Mouse (Mus musculus): ENCODE measurements at regions not wholly inside any gene's neighbourhood (a gene's known extent, or its start where the extent isn't known, plus 50 kb on each side); places are given as distances from the start of the nearest gene placed in this dataset.

DNA sequence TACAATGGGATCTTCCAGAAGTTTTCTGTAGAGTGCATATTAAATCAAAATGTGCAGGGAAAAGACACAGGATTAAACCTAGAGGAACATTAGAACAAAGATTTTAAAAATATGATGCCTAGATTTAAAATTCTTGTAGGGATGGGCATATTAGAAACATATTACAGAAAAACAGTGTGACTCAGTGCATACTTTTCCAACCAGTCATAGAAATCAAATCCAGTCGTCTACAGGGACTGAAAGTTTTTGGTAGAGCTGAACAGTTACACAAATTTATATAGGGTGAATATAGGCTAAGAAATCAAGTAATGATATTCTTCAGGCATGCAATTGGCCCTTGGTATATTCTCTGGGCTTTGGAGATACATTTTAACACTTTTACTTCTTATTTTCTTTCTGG, 845.3 kb upstream of the Rgs18 start:
- Histone ChIP-seq H3ac (ENCODE audit: control insufficient read depth, insufficient read length) (no peak overlapping the region), H3K4me2 (ENCODE audit: low read depth) (no peak overlapping the region), H3K4me3 (no peak overlapping the region), H3K79me2 (ENCODE audit: control insufficient read depth, insufficient read depth) (no peaks in the 10 kb centered on the region), H3K36me3 (ENCODE audit: control insufficient read depth, insufficient read depth) (no peaks in the 10 kb centered on the region), H3K27me3 (ENCODE audit: control insufficient read depth, insufficient read depth, insufficient read length) (no peaks in the 10 kb centered on the region)
- TF ChIP-seq MYOG (IDR thresholded peaks at IDR 0.05; ENCODE audit: control insufficient read depth in 1 of 3, insufficient read depth in 1 of 3, insufficient read length in 2 of 3, low read depth in 2 of 3) (no peak), MYOD1 (IDR thresholded peaks at IDR 0.05; ENCODE audit: control insufficient read depth in 1 of 3, insufficient read length in 2 of 3, low read depth in 2 of 3) (no peak), TCF12 (IDR thresholded peaks at IDR 0.05; ENCODE audit: insufficient read depth, poor library complexity, severe bottlenecking) (no peak), TCF3 (IDR thresholded peaks at IDR 0.05; ENCODE audit: insufficient read length, low read depth) (no peak), USF1 (IDR thresholded peaks at IDR 0.05; ENCODE audit: low read depth) (no peak), MAX (IDR thresholded peaks at IDR 0.05; ENCODE audit: low read depth) (no peak), REST (IDR thresholded peaks at IDR 0.05; ENCODE audit: insufficient read depth, insufficient read length) (no peak), SRF (IDR thresholded peaks at IDR 0.05; ENCODE audit: control insufficient read depth, insufficient read length, low read depth) (no peak), E2F4 (IDR thresholded peaks at IDR 0.05; ENCODE audit: insufficient read depth) (no peak), POLR2AphosphoS2 (IDR thresholded peaks at IDR 0.05; ENCODE audit: insufficient read length, low read depth) (no peak), POLR2A (IDR thresholded peaks at IDR 0.05; ENCODE audit: insufficient read length, low read depth) (no peak), CEBPB (IDR thresholded peaks at IDR 0.05; ENCODE audit: insufficient read depth, poor library complexity, severe bottlenecking) (no peak)

GRCm38 (mm10) chr1:145614326-145614725, 839.1 kb upstream of the Rgs18 start:
- Histone ChIP-seq H3K4me3 (no peak overlapping the region), H3ac (ENCODE audit: control insufficient read depth, insufficient read length) (no peak overlapping the region), H3K4me2 (ENCODE audit: low read depth) (peak overlapping the region; percentile 43), H3K79me2 (ENCODE audit: control insufficient read depth, insufficient read depth) (no peaks in the 10 kb centered on the region), H3K36me3 (ENCODE audit: control insufficient read depth, insufficient read depth) (no peaks in the 10 kb centered on the region), H3K27me3 (ENCODE audit: control insufficient read depth, insufficient read depth, insufficient read length) (no peaks in the 10 kb centered on the region)
- no peak for TF ChIP-seq MAX (IDR thresholded peaks at IDR 0.05; ENCODE audit: low read depth)
- TF ChIP-seq TCF12 (IDR thresholded peaks at IDR 0.05; ENCODE audit: insufficient read depth, poor library complexity, severe bottlenecking): no peak
- TF ChIP-seq USF1 (IDR thresholded peaks at IDR 0.05; ENCODE audit: low read depth): no peak
- TF ChIP-seq POLR2AphosphoS2 (IDR thresholded peaks at IDR 0.05; ENCODE audit: insufficient read length, low read depth): no peak
- no peak for TF ChIP-seq E2F4 (IDR thresholded peaks at IDR 0.05; ENCODE audit: insufficient read depth)
- TF ChIP-seq SRF (IDR thresholded peaks at IDR 0.05; ENCODE audit: control insufficient read depth, insufficient read length, low read depth): no peak
- TF ChIP-seq CEBPB (IDR thresholded peaks at IDR 0.05; ENCODE audit: insufficient read depth, poor library complexity, severe bottlenecking): no peak
- no peak for TF ChIP-seq REST (IDR thresholded peaks at IDR 0.05; ENCODE audit: insufficient read depth, insufficient read length)
- no peak for TF ChIP-seq MYOG (IDR thresholded peaks at IDR 0.05; ENCODE audit: control insufficient read depth in 1 of 3, insufficient read depth in 1 of 3, insufficient read length in 2 of 3, low read depth in 2 of 3)
- no peak for TF ChIP-seq TCF3 (IDR thresholded peaks at IDR 0.05; ENCODE audit: insufficient read length, low read depth)
- TF ChIP-seq MYOD1 (IDR thresholded peaks at IDR 0.05; ENCODE audit: control insufficient read depth in 1 of 3, insufficient read length in 2 of 3, low read depth in 2 of 3): no peak
- no peak for TF ChIP-seq POLR2A (IDR thresholded peaks at IDR 0.05; ENCODE audit: insufficient read length, low read depth)

DNA sequence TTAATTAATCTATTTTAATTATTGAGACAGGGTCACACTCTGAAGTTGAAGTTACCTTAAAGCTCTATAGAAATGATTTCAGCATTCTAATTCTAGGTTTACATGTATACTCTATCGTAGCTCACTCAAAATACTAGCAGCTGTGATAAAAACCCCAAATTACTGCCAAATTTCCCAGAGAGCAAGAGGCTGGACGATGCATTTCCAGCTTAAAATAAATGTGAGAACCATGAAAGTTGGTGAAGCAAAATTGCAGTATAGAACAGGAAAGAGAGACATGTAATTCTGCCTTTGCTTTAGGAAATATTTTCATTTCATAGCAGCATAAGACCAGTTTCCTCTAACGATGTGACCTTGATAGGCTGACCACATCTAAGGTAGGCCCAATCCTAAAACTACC, 821.7 kb upstream of the Rgs18 start:
- H3K4me2 ChIP-seq (ENCODE audit: low read depth): no peak overlapping the region
- no peaks in the 10 kb centered on the region for H3K79me2 ChIP-seq (ENCODE audit: control insufficient read depth, insufficient read depth)
- H3K4me3 ChIP-seq: no peak overlapping the region
- no peak overlapping the region for H3ac ChIP-seq (ENCODE audit: control insufficient read depth, insufficient read length)
- TF ChIP-seq TCF12 (IDR thresholded peaks at IDR 0.05; ENCODE audit: insufficient read depth, poor library complexity, severe bottlenecking) (no peak), USF1 (IDR thresholded peaks at IDR 0.05; ENCODE audit: low read depth) (no peak), TCF3 (IDR thresholded peaks at IDR 0.05; ENCODE audit: insufficient read length, low read depth) (no peak), MYOG (IDR thresholded peaks at IDR 0.05; ENCODE audit: control insufficient read depth in 1 of 3, insufficient read depth in 1 of 3, insufficient read length in 2 of 3, low read depth in 2 of 3) (no peak), SRF (IDR thresholded peaks at IDR 0.05; ENCODE audit: control insufficient read depth, insufficient read length, low read depth) (no peak), POLR2A (IDR thresholded peaks at IDR 0.05; ENCODE audit: insufficient read length, low read depth) (no peak)
- no peaks in the 10 kb centered on the region for H3K27me3 ChIP-seq (ENCODE audit: control insufficient read depth, insufficient read depth, insufficient read length)
- no peaks in the 10 kb centered on the region for H3K36me3 ChIP-seq (ENCODE audit: control insufficient read depth, insufficient read depth)

DNA sequence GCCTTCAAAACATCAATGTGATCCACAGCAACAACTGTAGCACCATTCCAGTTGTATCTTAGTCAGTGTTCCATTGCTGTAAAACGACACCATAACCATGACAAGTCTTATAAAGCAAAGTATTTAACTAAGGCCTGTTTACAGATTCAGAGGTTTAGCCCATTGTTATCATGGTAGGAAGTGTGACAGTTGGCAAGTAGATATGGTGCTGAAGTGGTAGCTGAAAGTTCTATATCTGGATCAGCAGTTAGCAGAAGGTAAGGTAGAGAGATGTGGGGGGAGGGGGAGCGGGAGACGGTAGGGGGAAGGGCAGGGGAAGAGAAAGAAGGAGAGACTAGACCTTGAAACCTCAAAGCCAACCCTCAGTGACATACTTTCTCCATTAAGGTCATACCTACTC, 804.2 kb upstream of the Rgs18 start:
- TF ChIP-seq REST (IDR thresholded peaks at IDR 0.05; ENCODE audit: insufficient read depth, insufficient read length): no peak
- no peak for TF ChIP-seq E2F4 (IDR thresholded peaks at IDR 0.05; ENCODE audit: insufficient read depth)
- no peak for TF ChIP-seq MAX (IDR thresholded peaks at IDR 0.05; ENCODE audit: low read depth)
- no peak for TF ChIP-seq SRF (IDR thresholded peaks at IDR 0.05; ENCODE audit: control insufficient read depth, insufficient read length, low read depth)
- TF ChIP-seq USF1 (IDR thresholded peaks at IDR 0.05; ENCODE audit: low read depth): no peak
- TF ChIP-seq TCF3 (IDR thresholded peaks at IDR 0.05; ENCODE audit: insufficient read length, low read depth): no peak
- no peak for TF ChIP-seq POLR2A (IDR thresholded peaks at IDR 0.05; ENCODE audit: insufficient read length, low read depth)
- no peak for TF ChIP-seq MYOD1 (IDR thresholded peaks at IDR 0.05; ENCODE audit: control insufficient read depth in 1 of 3, insufficient read length in 2 of 3, low read depth in 2 of 3)
- no peak for TF ChIP-seq MYOG (IDR thresholded peaks at IDR 0.05; ENCODE audit: control insufficient read depth in 1 of 3, insufficient read depth in 1 of 3, insufficient read length in 2 of 3, low read depth in 2 of 3)
- no peak for TF ChIP-seq CEBPB (IDR thresholded peaks at IDR 0.05; ENCODE audit: insufficient read depth, poor library complexity, severe bottlenecking)
- TF ChIP-seq POLR2AphosphoS2 (IDR thresholded peaks at IDR 0.05; ENCODE audit: insufficient read length, low read depth): no peak
- TF ChIP-seq TCF12 (IDR thresholded peaks at IDR 0.05; ENCODE audit: insufficient read depth, poor library complexity, severe bottlenecking): no peak
- no peak overlapping the region for H3K4me2 ChIP-seq (ENCODE audit: low read depth)
- no peaks in the 10 kb centered on the region for H3K36me3 ChIP-seq (ENCODE audit: control insufficient read depth, insufficient read depth)
- H3K4me3 ChIP-seq: no peak overlapping the region
- H3K27me3 ChIP-seq (ENCODE audit: control insufficient read depth, insufficient read depth, insufficient read length): no peaks in the 10 kb centered on the region
- no peak overlapping the region for H3ac ChIP-seq (ENCODE audit: control insufficient read depth, insufficient read length)
- H3K79me2 ChIP-seq (ENCODE audit: control insufficient read depth, insufficient read depth): no peaks in the 10 kb centered on the region

DNA sequence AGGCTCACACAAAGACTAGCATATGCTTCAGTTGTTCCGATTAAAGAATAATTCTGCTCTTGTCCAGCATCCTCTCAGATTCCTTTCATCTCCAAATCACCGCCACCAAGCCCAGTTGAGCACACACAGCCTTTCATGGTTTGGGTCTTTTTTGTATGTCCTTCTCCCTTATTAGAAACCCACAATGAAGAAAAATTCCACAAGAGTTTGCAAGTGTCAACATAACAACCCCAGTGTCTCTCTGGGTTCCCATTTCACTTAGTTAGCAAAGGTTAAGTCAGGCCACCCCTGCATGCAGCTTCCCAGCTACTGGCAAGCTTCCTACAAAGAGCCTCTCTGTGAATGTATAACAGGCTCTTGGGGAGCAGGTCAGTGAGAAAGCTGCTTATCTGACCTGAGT, 794.8 kb upstream of the Rgs18 start:
- Histone ChIP-seq H3K4me2 (ENCODE audit: low read depth) (no peak overlapping the region), H3K4me3 (no peak overlapping the region), H3K36me3 (ENCODE audit: control insufficient read depth, insufficient read depth) (no peaks in the 10 kb centered on the region), H3K27me3 (ENCODE audit: control insufficient read depth, insufficient read depth, insufficient read length) (no peaks in the 10 kb centered on the region), H3K79me2 (ENCODE audit: control insufficient read depth, insufficient read depth) (no peaks in the 10 kb centered on the region), H3ac (ENCODE audit: control insufficient read depth, insufficient read length) (no peak overlapping the region)
- TF ChIP-seq SRF (IDR thresholded peaks at IDR 0.05; ENCODE audit: control insufficient read depth, insufficient read length, low read depth) (no peak), USF1 (IDR thresholded peaks at IDR 0.05; ENCODE audit: low read depth) (no peak), POLR2AphosphoS2 (IDR thresholded peaks at IDR 0.05; ENCODE audit: insufficient read length, low read depth) (no peak), TCF3 (IDR thresholded peaks at IDR 0.05; ENCODE audit: insufficient read length, low read depth) (no peak), MYOD1 (IDR thresholded peaks at IDR 0.05; ENCODE audit: control insufficient read depth in 1 of 3, insufficient read length in 2 of 3, low read depth in 2 of 3) (no peak)

All from myocyte (in vitro differentiated cells).